Mouse (Mus musculus) hindlimb bud, embryonic 11.5 days (tissue): Measurements from ENCODE around the gene Sdhb.

Experiments
- DNase-seq: peaks from one replicate; pipeline ENCODE4 v3.0.0-alpha.2; 2012; ENCODE audit warnings: low read depth, low spot score; ENCODE audit errors: extremely low spot score

Gene Sdhb

GRCm38 (mm10) chr4:140947487-140948440 is 13.2 kb upstream of the Sdhb start:
- no peak for DNase-seq

GRCm38 (mm10) chr4:140948481-140948880 is 12.5 kb upstream of the Sdhb start:
- DNase-seq, result no peak

DNA sequence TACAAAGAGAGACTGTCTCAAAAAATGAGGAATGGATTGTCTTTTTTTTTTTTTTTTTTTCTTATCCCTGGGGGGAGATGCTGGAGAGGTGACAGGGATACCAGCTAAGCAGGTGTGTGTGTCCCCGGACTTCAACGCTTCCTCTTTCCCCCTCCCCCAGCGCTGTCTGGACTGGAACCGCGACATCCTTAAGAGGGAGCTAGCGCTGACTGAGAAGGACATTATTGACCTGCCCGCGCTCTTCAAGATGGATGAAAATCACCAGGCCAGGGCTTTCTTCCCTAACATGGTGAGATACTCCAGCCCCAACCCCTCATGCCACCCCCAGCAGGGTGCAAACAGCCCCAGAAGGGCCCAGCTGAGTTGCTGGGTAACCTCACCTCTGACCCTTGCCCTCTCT is 12.0 kb upstream of the Sdhb start:
- DNase-seq, result no peak

- no peak for DNase-seq
Observed at GRCm38 (mm10) chr4:140949616-140950015, 11.4 kb upstream of the Sdhb start.

GRCm38 (mm10) chr4:140950574-140950973 is 10.4 kb upstream of the Sdhb start:
- DNase-seq, result no peak

DNA sequence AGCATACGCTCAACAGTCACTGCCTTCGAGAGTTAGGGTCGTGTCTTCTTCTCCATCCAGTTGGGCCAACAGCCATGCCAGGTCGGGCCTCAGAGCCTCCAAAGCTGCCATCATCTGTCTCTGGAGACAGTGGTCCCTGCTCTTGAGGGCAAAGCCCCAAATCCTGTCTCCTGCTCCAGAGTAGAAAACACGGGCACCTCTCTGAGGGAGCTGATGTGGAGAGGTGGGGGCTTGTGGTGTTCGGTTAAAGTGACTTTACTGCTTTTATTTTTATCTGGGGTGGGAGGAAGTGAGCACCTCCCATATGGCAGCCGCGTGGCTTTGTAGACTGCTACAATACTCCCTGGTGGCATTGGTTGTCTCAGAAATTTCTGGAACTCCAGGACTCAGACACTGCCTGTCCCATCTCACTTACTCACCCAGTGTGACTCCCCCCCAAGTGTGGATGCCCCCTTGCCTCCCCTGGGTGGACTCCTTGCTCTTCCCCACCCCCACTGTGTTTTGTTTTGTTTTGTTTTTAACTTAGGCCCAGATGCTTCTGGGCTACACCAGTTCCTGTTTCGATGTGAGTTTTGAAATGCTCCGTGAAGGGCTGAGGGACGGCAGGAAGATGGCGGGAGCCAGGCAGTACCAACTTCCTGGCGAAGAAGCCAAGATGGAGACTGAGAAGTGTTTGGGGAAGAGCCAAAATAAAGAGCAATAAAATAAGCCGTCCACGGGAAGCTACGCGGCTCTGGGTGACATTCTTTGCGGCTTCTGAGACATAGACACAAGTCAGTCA is 9.0 kb upstream of the Sdhb start:
- DNase-seq, result no peak

DNA sequence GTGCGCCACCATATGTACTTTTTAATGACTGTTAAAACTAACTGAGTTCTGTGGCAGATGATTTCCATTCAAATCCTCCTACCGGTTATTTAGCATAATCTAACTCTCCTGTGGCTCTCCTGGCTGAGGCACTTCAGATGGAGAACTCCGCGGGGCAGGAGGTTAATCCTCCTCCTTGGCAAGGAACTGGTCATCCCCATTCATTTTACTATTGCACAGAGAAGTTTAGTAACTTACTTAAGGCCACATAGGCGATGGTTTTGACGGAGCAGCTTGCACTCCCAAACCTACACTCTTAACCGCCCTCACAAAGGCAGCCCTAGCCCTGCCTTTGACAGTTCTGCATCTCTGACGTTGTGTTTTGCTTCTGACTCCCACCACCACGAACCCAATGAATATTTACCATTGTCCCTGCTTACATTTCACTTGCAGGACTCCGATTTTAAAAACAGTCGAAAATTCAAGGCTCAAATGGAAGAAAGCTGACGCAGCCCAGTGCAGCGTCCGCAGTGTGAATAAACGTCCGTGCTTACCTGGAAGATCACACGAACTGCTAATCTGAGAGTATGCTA is 3.8 kb upstream of the Sdhb start:
- no peak for DNase-seq

DNA sequence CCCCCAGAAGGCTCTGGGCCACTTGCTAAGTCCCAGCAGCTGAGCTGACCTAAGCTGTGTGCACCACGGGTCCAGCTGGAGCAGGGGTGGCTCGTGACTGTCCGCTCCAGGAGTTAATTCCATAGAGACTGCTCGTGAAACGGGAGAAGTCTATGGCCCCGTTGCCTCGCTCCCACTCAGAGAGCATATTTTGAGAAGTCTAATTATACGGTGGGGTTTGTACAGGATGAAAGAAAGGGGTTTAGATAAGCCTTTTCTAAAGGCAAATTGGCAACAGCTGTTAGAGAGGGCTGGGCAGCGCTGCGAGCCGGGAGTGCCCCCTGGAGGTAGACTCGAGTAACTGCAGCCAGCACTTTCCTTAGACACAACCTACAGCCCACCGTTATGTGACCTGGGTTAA is 3.3 kb upstream of the Sdhb start:
- DNase-seq, result peak; percentile 60

DNA sequence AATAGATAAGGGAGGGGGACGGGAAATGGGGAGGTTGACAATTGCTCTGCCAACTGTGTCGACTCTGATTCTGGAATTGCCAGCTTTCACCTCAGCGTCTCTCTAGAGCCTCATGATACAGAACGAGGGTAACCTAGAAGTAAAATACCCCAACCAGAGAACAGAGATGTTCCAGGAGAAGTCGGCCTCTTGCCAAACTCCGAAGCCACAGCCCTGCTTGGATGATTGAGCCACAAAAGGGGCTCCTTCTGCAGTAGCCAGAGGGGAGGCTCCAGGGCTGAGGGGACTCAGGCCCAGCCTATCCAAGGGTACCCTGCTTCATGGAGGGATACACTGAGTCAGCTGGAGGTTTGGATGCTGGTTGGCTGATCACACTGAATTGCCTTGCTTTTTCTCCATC is 2.7 kb upstream of the Sdhb start:
- no peak for DNase-seq

- DNase-seq, result no peak
Observed at GRCm38 (mm10) chr4:140959128-140959679, 1.8 kb upstream of the Sdhb start.

- no peak for DNase-seq
Observed at GRCm38 (mm10) chr4:140959715-140960479, 1.1 kb upstream of the Sdhb start.

DNA sequence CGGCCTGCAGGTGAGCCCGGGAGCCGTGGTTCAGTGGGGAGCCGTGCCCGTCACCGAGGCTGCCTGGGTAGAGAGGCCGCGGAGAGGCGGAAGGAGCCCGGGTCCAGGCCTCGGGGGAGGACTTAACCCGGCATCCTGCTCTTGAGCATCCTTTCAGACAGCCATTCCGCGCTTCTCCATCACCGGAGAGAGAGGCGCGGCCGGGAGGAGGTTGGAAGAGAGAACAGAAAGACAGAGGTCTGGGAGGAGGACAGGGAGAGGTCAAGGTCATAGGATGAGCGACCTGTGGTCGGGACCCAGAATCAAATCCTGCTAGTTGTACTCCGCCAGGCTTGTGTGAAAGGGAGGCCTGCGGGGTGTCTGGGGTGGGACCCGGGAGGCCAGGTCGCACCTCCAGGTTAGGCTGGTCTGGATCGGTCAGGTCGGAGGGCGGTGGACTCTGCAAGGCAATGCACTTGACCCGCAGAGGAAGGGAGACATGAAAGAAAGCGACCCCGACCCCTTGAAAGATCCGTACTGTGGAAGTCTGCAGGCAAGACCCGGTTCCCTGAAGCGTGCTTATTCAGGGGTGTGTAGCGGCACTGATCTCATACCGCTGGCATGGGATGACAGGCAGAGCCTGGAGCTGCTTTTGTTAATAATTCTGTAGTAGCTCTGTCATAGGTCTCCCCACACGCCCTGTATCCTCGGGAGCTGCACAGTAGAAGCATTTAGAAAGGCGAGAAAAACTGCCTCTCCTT is 634 bp downstream of the Sdhb start:
- DNase-seq, result no peak

- no peak for DNase-seq
Observed at GRCm38 (mm10) chr4:140962207-140962909, 1.4 kb downstream of the Sdhb start.

DNA sequence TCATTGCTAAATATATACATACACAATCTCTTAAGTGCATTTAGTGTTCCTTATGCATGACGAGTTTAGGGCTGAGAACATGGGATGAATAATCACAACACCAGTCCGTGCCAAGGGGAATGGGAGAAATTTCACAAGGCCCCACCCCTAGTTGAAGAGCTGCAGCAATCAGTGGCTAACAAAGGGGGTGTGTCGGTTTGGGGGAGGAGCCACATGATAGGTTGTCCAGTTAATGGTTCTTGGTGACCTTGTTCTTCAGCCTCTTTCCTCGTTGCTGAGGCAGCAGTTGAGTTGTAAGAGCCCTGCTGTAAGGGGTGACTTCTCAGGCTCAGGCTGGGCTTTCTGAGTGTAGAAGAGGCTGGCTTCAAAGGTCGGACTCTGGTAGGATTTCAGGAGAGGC is 1.9 kb downstream of the Sdhb start:
- no peak for DNase-seq

- DNase-seq, result no peak
Observed at GRCm38 (mm10) chr4:140963941-140964597, 3.1 kb downstream of the Sdhb start.

GRCm38 (mm10) chr4:140964620-140965019 is 3.6 kb downstream of the Sdhb start:
- DNase-seq, result peak; percentile 68

DNA sequence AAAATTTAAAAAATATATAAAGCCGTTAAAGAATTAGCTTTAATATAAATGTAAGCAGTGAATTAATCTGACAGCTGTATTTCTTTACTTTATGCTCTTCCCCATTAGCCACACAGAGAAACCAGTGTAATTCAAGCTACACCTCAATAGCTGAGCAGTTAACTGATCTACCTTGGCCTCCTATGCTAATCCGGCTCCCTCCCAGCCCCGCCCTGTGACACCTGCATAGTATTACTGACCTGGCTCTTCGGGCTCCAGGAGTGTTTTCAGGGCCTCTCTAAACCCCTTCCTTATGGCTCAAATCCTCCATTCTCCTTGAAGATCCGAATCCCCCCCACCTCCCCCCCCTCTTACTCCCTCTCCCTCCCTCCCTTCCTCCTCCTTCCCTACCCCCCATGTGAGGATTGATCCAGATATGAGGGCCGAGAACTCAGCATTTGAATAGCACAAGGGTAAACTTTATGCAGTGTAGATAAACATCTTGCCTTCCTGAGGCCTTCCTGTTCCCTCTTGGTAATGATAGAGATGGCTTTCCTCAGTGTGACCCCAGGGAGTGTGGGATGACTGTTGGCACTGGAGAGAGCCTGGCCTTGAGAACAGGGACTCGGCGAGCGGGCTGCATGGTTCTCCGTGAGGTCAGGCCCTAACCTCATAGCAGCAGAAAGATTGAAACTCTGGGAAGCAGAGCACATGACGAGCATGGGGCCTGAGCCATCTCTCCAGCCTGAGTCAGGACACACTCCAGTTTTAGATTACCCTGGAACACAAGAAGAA is 6.6 kb downstream of the Sdhb start:
- DNase-seq, result no peak

DNA sequence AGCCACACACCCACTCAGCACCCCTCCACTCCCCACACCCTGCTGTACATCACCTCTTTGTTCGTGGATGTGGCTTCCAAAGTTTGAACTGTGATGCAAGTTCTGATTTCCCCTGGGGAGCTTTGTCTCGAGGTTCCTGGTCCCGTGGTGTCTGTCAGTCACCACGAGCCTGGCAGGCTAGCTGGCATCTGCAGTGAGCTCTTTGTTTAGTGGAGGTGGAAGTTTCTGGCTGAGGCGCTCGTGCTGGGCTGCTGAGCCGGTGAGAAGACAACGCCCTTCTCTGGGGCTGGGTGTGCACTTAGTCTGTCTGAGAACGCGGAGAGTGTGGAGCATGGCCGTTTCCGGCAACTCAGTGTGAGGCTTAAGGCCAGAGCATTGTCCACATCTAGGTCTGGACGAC is 10.7 kb downstream of the Sdhb start:
- DNase-seq, result no peak
